Mouse (Mus musculus): ENCODE measurements around the gene Slit2.

The Slit2 gene

GRCm38 (mm10) chr5:47982941-47983701 lies at the start of gene Slit2:
Gene Slit2 (plus strand): TSS chr5:47983138.
- peak; percentile 59 to 72 for DNase-seq (ENCODE audit: low spot score in 2 of 2)

- no peak for DNase-seq (ENCODE audit: low spot score in 2 of 2)
These were observed 44.2 kb upstream of the Slit2 start for GRCm38 (mm10) chr5:47938586-47939372.

- DNase-seq (ENCODE audit: low spot score in 2 of 2): no peak
These were observed 26.5 kb upstream of the Slit2 start for GRCm38 (mm10) chr5:47956451-47956850.

GRCm38 (mm10) chr5:47975795-47976194 lies 7.1 kb upstream of the Slit2 start:
- no peak for DNase-seq (ENCODE audit: low spot score in 2 of 2)

- no peak for DNase-seq (ENCODE audit: low spot score in 2 of 2)
These were observed 3.6 kb upstream of the Slit2 start for GRCm38 (mm10) chr5:47979371-47979770.

- DNase-seq (ENCODE audit: low spot score in 2 of 2): no peak
These were observed 2.5 kb upstream of the Slit2 start for GRCm38 (mm10) chr5:47980459-47980858.

GRCm38 (mm10) chr5:47981951-47982350 lies 987 bp upstream of the Slit2 start:
- no peak for DNase-seq (ENCODE audit: low spot score in 2 of 2)

GRCm38 (mm10) chr5:47983746-47984583 lies 1.0 kb downstream of the Slit2 start:
- peak in 1 of 2 experiments; percentile 21 for DNase-seq (ENCODE audit: low spot score in 2 of 2)

GRCm38 (mm10) chr5:47984584-47985197 lies 1.8 kb downstream of the Slit2 start:
- peak in 1 of 2 experiments; percentile 8 for DNase-seq (ENCODE audit: low spot score in 2 of 2)

GRCm38 (mm10) chr5:47985198-47985631 lies 2.3 kb downstream of the Slit2 start:
- peak in 1 of 2 experiments; percentile 7 for DNase-seq (ENCODE audit: low spot score in 2 of 2)

- no peak for DNase-seq (ENCODE audit: low spot score in 2 of 2)
These were observed 3.1 kb downstream of the Slit2 start for GRCm38 (mm10) chr5:47985901-47986670.

- DNase-seq (ENCODE audit: low spot score in 2 of 2): no peak
These were observed 8.0 kb downstream of the Slit2 start for GRCm38 (mm10) chr5:47990926-47991325.

- no peak for DNase-seq (ENCODE audit: low spot score in 2 of 2)
These were observed 20.9 kb downstream of the Slit2 start for GRCm38 (mm10) chr5:48003708-48004415.

- DNase-seq (ENCODE audit: low spot score in 2 of 2): no peak
These were observed 22.6 kb downstream of the Slit2 start for GRCm38 (mm10) chr5:48005533-48005932.

GRCm38 (mm10) chr5:48006059-48006458 lies 23.1 kb downstream of the Slit2 start:
- no peak for DNase-seq (ENCODE audit: low spot score in 2 of 2)

- no peak for DNase-seq (ENCODE audit: low spot score in 2 of 2)
These were observed 40.5 kb downstream of the Slit2 start for GRCm38 (mm10) chr5:48023441-48023840.

- DNase-seq (ENCODE audit: low spot score in 2 of 2): no peak
These were observed 51.9 kb downstream of the Slit2 start for GRCm38 (mm10) chr5:48034875-48035274.

GRCm38 (mm10) chr5:48038033-48038432 lies 55.1 kb downstream of the Slit2 start:
- DNase-seq (ENCODE audit: low spot score in 2 of 2): no peak

- DNase-seq (ENCODE audit: low spot score in 2 of 2): no peak
These were observed 66.2 kb downstream of the Slit2 start for GRCm38 (mm10) chr5:48048986-48049751.
